Mouse (Mus musculus) forebrain, embryonic 16.5 days (tissue): ENCODE results near the gene Acot9. TPM values are rescaled to one million over a fixed set of nuclear protein-coding genes. Genes with fewer than 3 reads are reported as not detected.

Experiments used
- ATAC-seq: fragments of 200-750 bp; cut with Nextera tagmentation; 2 replicates; pipeline ENCODE4 v1.8.0; 2017; ENCODE audit warnings: mild to moderate bottlenecking, moderate library complexity
- H3K27ac ChIP-seq: fragments of 300-500 bp; sonication (generic); 2 replicates; pipeline ENCODE4 v1.5.1; 2014; ENCODE audit warnings: low read length, control low read depth
- H3K27me3 ChIP-seq: fragments of 300-500 bp; sonication (generic); replicated peaks from 2 replicates; pipeline ENCODE4 v1.6.1; 2014; ENCODE audit warnings: low read length; ENCODE audit not compliant: control insufficient read depth, insufficient read depth
- H3K36me3 ChIP-seq: fragments of 300-500 bp; sonication (generic); 2 replicates; pipeline ENCODE4 v1.6.1; 2014; ENCODE audit not compliant: control insufficient read depth, insufficient read depth
- H3K4me1 ChIP-seq: fragments of 300-500 bp; sonication (generic); replicated peaks from 2 replicates; pipeline ENCODE4 v1.6.1; 2014; ENCODE audit warnings: low read length; ENCODE audit not compliant: control insufficient read depth, insufficient read depth
- H3K4me2 ChIP-seq: fragments of 300-500 bp; sonication (generic); 2 replicates; pipeline ENCODE4 v1.6.1; 2014; ENCODE audit warnings: mild to moderate bottlenecking, low read length, control low read depth
- H3K4me3 ChIP-seq: fragments of 300-500 bp; sonication (generic); replicated peaks from 2 replicates; pipeline ENCODE4 v1.5.1; 2014; ENCODE audit warnings: mild to moderate bottlenecking, low read length, control low read depth
- H3K9ac ChIP-seq: fragments of 300-500 bp; sonication (generic); replicated peaks from 2 replicates; pipeline ENCODE4 v1.6.1; 2014; ENCODE audit warnings: low read depth, low read length, control low read depth
- H3K9me3 ChIP-seq: fragments of 300-500 bp; sonication (generic); 2 replicates; pipeline ENCODE4 v1.6.1; 2016; ENCODE audit warnings: low read length; ENCODE audit not compliant: control insufficient read depth
- WGBS: fragments of 180-500 bp; shearing (Covaris S2); extraction: QIAGEN DNeasy Blood & Tissue Kit; methylation state at CpG from one replicate; pipeline ENCODE4 v1.1.7; 2014; 5-methylcytosine and 5-hydroxymethylcytosine counted together
- polyA plus RNA-seq: library from polyadenylated mRNA; unstranded; fragments of >200 nt; fragmentation: Nextera tagmentation; extraction: Ambion mirVana; gene quantifications from 2 replicates; pipeline ENCODE4 v1.2.1, GENCODE M21; 2015

Acot9 gene
- polyA plus RNA-seq, 1 experiment from 2014 or later = 37.4 TPM

DNA sequence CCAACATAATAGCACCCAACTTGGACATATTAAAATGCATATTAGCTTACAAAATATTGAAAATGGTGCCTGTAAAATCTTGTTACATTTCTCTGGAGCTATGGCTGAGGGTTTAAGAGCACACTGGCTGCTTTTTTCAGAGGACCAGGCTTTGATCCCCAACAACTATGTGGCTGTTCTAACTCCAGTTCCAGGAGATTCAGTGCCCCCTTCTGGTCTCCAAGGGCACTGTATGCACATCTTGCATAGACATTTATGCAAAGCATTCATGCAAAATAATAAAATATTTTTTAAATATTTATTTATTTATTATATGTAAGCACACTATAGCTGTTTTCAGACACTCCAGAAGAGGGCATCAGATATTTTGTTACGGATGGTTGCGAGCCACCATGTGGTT lies 44.1 kb downstream of the Acot9 start:
- Histone ChIP-seq H3K27me3 (no peaks in the 10 kb centered on the region), H3K36me3 (no peaks in the 10 kb centered on the region), H3K9me3 (no peaks in the 10 kb centered on the region), H3K27ac (no peak overlapping the region), H3K9ac (no peak overlapping the region), H3K4me1 (no peaks in the 10 kb centered on the region), H3K4me3 (no peak overlapping the region), H3K4me2 (no peak overlapping the region)
- WGBS = 92% methylated on average over 2 of the region's 2 CpGs
- ATAC-seq = no peak

DNA sequence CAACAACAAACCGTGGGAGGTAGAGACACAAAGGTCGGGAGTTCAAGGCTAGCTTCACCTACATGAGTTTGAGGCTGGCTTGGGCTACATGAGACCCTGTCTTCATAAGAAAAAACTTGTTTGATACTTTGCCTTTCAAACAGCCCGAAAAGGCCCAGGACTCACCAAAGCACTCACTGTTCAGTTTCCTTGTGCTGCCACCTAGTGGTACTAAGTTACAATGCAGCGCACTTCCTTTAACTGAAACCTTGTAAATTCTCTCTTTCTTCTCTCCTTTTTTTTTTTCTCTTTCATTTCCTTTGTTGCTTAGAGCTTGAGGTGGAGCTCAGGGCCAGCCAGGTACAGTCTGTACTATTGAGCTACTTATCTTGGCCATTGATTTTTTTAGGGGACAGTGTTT lies 55.8 kb downstream of the Acot9 start:
- H3K4me1 ChIP-seq = no peaks in the 10 kb centered on the region
- H3K9me3 ChIP-seq = no peaks in the 10 kb centered on the region
- no peaks in the 10 kb centered on the region for H3K27me3 ChIP-seq
- H3K36me3 ChIP-seq = no peaks in the 10 kb centered on the region
- H3K4me3 ChIP-seq = no peak overlapping the region
- H3K27ac ChIP-seq = no peak overlapping the region
- no peak overlapping the region for H3K9ac ChIP-seq
- WGBS = 47% methylated on average over 4 of the region's 4 CpGs
- H3K4me2 ChIP-seq = no peak overlapping the region
- ATAC-seq = peak; percentile 59

DNA sequence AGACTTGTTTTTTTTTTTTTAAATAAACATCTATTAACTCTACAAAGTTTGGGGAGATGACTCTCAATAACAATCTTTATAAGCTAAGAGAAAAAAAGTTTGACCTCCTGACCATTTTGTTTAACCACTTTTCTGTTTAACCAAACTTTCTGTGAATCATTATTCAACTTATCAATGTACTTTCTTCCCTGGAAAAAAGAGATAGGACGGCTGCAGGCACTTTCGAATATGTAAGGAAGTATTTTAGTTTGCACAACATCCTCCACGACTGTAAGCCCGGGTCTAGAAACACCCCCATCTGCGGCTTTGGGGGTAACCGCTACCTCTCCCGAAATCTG lies 75.3 kb downstream of the Acot9 start:
- Histone ChIP-seq H3K27ac (no peak overlapping the region), H3K9me3 (no peaks in the 10 kb centered on the region), H3K9ac (peak overlapping the region; percentile 66), H3K4me1 (no peaks in the 10 kb centered on the region), H3K4me3 (peak overlapping the region; percentile 58), H3K27me3 (no peaks in the 10 kb centered on the region), H3K36me3 (no peaks in the 10 kb centered on the region), H3K4me2 (peak overlapping the region; percentile 63)
- 19% methylated on average over 7 of the region's 7 CpGs for WGBS
- ATAC-seq = no peak

DNA sequence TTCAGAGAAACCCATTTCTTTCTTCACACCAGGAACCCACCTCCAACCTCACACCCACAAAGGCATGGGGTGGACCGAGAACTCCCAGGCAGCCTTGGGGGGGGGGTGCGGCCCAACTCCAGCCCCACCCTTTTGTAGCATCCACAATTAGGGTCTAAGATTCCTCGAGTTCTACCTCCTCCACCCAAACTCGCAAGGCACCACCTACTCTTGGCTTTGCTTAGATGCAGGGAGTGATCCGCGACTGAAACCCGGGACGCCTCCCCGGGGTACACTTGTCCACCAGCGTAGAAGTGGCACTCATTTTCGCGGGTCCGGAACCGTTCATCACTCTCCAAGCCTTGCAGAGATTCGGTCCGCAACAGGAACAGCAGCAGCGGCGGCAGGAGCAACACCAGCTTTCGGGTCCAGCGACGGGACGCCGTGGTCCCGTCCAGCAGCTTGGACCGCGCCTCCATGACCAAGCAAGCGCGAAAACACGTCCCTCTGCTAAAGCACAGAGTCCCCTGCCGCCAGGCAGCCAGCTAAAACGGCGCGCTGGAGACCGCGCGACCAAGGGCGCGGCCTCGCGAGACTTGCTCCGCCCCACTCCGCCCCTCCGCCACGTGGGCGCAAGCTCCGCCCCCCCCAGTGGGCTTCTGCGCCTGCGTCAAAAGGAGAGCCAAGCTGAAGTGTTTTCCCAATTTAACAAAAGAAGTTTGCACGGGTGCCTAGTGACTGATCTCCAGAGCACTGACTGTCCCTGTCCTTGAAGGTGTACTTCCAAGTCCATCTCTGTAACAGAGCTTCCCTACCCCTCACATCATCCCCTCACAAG lies 75.9 kb downstream of the Acot9 start:
- Histone ChIP-seq H3K27ac (peak overlapping the region; percentile 53), H3K9me3 (no peaks in the 10 kb centered on the region), H3K4me3 (peak overlapping the region; percentile 58), H3K27me3 (no peaks in the 10 kb centered on the region), H3K4me1 (no peaks in the 10 kb centered on the region), H3K9ac (peak overlapping the region; percentile 66), H3K4me2 (peak overlapping the region; percentile 63), H3K36me3 (no peaks in the 10 kb centered on the region)
- peak; percentile 98 for ATAC-seq
- 21% methylated on average over 47 of the region's 49 CpGs for WGBS

DNA sequence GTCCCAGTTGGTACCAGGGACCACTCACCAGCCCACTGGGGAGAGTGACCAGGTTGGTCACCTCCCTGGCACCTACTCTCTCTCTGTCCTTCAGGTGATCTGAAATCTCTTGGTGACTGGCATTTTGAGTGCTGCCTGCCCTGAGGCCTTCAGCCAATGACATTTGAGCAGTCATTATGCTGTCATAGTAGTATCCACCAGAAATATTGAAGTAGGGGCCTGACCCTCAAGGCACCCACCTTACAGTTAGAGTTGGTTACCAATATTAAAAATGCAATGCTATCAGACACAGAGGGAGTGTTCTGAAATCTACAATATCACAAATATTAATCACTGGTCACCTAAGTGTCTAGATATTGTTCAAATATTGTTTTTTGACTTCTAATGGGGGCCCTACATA lies 78.4 kb downstream of the Acot9 start, which contains the start of gene Prdx4:
Gene Prdx4 (minus strand): TSS at position 101 of the 400 bp plus-strand sequence.
- Histone ChIP-seq H3K27me3 (no peaks in the 10 kb centered on the region), H3K4me2 (no peak within 1 kb of the TSS), H3K4me3 (no peak within 1 kb of the TSS), H3K9me3 (no peaks in the 10 kb centered on the region), H3K27ac (no peak within 1 kb of the TSS), H3K4me1 (no peaks in the 10 kb centered on the region), H3K9ac (no peak within 1 kb of the TSS), H3K36me3 (no peaks in the 10 kb centered on the region)
- ATAC-seq = no peak

DNA sequence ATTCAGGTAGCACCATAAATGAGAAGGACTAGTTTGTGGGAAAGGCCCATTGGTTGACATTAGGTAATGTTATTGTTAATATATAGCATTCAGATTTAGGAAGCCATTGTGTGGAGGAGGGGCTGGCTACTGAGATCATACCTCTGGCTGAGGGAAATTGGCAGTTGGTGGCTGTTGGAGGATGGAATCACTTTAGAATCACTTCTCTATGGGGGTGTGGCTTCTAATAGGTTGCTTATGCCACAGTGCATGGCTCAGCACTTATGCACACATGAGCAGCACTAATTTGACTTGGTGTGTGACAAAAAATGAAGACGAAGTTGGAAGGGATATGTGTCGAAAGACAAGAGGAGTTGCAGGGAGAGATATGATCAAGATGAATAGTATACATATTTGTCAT lies 84.0 kb downstream of the Acot9 start:
- 90% methylated on average over 2 of the region's 2 CpGs for WGBS

More for the DNA sequence above, 84.0 kb downstream of the Acot9 start:
- no peaks in the 10 kb centered on the region for H3K9me3 ChIP-seq
- H3K27me3 ChIP-seq = no peaks in the 10 kb centered on the region
- no peak overlapping the region for H3K27ac ChIP-seq
- ATAC-seq = no peak
- H3K9ac ChIP-seq = no peak overlapping the region
- no peaks in the 10 kb centered on the region for H3K4me1 ChIP-seq
- H3K4me3 ChIP-seq = no peak overlapping the region
- no peaks in the 10 kb centered on the region for H3K36me3 ChIP-seq
- no peak overlapping the region for H3K4me2 ChIP-seq

Other genes starting within 250 kb of the Acot9 start
- gene Magea5, start 199.3 kb upstream of the Acot9 start, polyA plus RNA-seq = not detected in 2 replicates
- not detected in 2 replicates for gene Magea1, start 172.7 kb upstream of the Acot9 start, polyA plus RNA-seq
- not detected in 2 replicates for gene Magea2, start 168.8 kb upstream of the Acot9 start, polyA plus RNA-seq
- not detected in 2 replicates for gene Cldn34b2, start 134.0 kb upstream of the Acot9 start, polyA plus RNA-seq
- 53.7 and 62.9 TPM in 2 replicates for gene Sat1, start 46.0 kb upstream of the Acot9 start, polyA plus RNA-seq
- 86.3 and 94.3 TPM in 2 replicates for gene Prdx4, start 78.3 kb downstream of the Acot9 start, polyA plus RNA-seq